Mouse (Mus musculus) layer of hippocampus, adult 11-12 months (tissue): ENCODE data around the gene Fkbp11.

Experiments used
- DNase-seq: peaks from one replicate; pipeline ENCODE4 v3.0.0; 2022; ENCODE audit warnings: low spot score

Fkbp11 gene

GRCm38 (mm10) chr15:98740219-98740618 lies 12.2 kb upstream of the Fkbp11 start:
- no peak for DNase-seq

- DNase-seq = no peak
Observed at GRCm38 (mm10) chr15:98738796-98739195, 10.8 kb upstream of the Fkbp11 start.

GRCm38 (mm10) chr15:98737881-98738280 lies 9.9 kb upstream of the Fkbp11 start:
- DNase-seq = peak; percentile 50

- no peak for DNase-seq
Observed at GRCm38 (mm10) chr15:98736521-98736920, 8.5 kb upstream of the Fkbp11 start.

GRCm38 (mm10) chr15:98733976-98734566 lies 6.1 kb upstream of the Fkbp11 start:
- DNase-seq = no peak

- DNase-seq = no peak
Observed at GRCm38 (mm10) chr15:98733370-98733769, 5.4 kb upstream of the Fkbp11 start.

GRCm38 (mm10) chr15:98732006-98732531 lies 4.1 kb upstream of the Fkbp11 start:
- no peak for DNase-seq

- DNase-seq = no peak
Observed at GRCm38 (mm10) chr15:98730790-98731189, 2.8 kb upstream of the Fkbp11 start.

GRCm38 (mm10) chr15:98729791-98730545 lies 2.0 kb upstream of the Fkbp11 start:
- DNase-seq = no peak

GRCm38 (mm10) chr15:98728366-98728765 lies 368 bp upstream of the Fkbp11 start:
- DNase-seq = no peak

- DNase-seq = no peak
Observed at GRCm38 (mm10) chr15:98726746-98727145, 1.3 kb downstream of the Fkbp11 start.

- DNase-seq = no peak
Observed at GRCm38 (mm10) chr15:98726079-98726478, 1.9 kb downstream of the Fkbp11 start.

GRCm38 (mm10) chr15:98724441-98724840 lies 3.6 kb downstream of the Fkbp11 start:
- DNase-seq = no peak

- DNase-seq = no peak
Observed at GRCm38 (mm10) chr15:98722854-98723253, 5.1 kb downstream of the Fkbp11 start.

- no peak for DNase-seq
Observed at GRCm38 (mm10) chr15:98722191-98722590, 5.8 kb downstream of the Fkbp11 start.

- no peak for DNase-seq
Observed at GRCm38 (mm10) chr15:98717301-98717700, 10.7 kb downstream of the Fkbp11 start.

- DNase-seq = no peak
Observed at GRCm38 (mm10) chr15:98714230-98714652, 13.8 kb downstream of the Fkbp11 start.

GRCm38 (mm10) chr15:98710442-98710841 lies 17.6 kb downstream of the Fkbp11 start:
- DNase-seq = peak; percentile 65

GRCm38 (mm10) chr15:98707766-98708372 lies 20.1 kb downstream of the Fkbp11 start, which contains the start of gene Ccdc65:
TSS of gene Ccdc65 (plus strand) at chr15:98708207.
- peak; percentile 93 for DNase-seq

- DNase-seq = no peak
Observed at GRCm38 (mm10) chr15:98704312-98704711, 23.7 kb downstream of the Fkbp11 start.

- DNase-seq = peak; percentile 91
Observed at GRCm38 (mm10) chr15:98699190-98700105, 28.6 kb downstream of the Fkbp11 start.

- no peak for DNase-seq
Observed at GRCm38 (mm10) chr15:98696216-98696615, 31.8 kb downstream of the Fkbp11 start.
